Mouse (Mus musculus): ENCODE data around the gene Aldh3b2.

- TF ChIP-seq CTCF (IDR thresholded peaks at IDR 0.05; ENCODE audit: borderline replicate concordance, insufficient read depth, low read depth, low read length) (no peak), POLR2A (IDR thresholded peaks at IDR 0.05; ENCODE audit: borderline replicate concordance, insufficient read depth, low read length) (no peak)
Measured at GRCm38 (mm10) chr19:4027576-4027975, 55.4 kb downstream of the Aldh3b2 start.

Measured in cerebellum, adult 2 months (tissue).